Mouse (Mus musculus) megakaryocyte-erythroid progenitor cell, adult 5-6 weeks (primary cell): ENCODE results near the gene Eif5. TPM values are rescaled to one million over a fixed set of nuclear protein-coding genes. Genes with fewer than 3 reads are reported as not detected.

Experiments
- total RNA-seq, 2 experiments: library from RNA; stranded (forward) in 1 of 2; stranded (reverse) in 1 of 2; fragments of 200-1000, 215-1000 nt in 1 of 2; fragments of >200 nt in 1 of 2; fragmentation: Nextera tagmentation in 1 of 2; gene quantifications; 2 replicates each; pipeline ENCODE4 v1.2.3; 2014 to 2017

Eif5 gene
- total RNA-seq, 2 experiments from 2014 or later, result 247 to 262 TPM

Other genes starting within 250 kb of the Eif5 start
- 7.9 and 11.5 TPM in 2 replicates for gene Cdc42bpb, start 160.3 kb upstream of the Eif5 start, total RNA-seq (2014; fragmentation: Nextera tagmentation)
- gene Cdc42bpb, start 160.3 kb upstream of the Eif5 start, total RNA-seq (2017), result 2.6 and 9.6 TPM in 2 replicates
- not detected in 2 replicates for gene Lbhd2, start 131.2 kb upstream of the Eif5 start, total RNA-seq (2014; fragmentation: Nextera tagmentation)
- not detected in 2 replicates for gene Lbhd2, start 131.2 kb upstream of the Eif5 start, total RNA-seq (2017)
- 0.27 TPM in 1 of 2 replicates, not detected in the other for gene Exoc3l4, start 121.0 kb upstream of the Eif5 start, total RNA-seq (2014; fragmentation: Nextera tagmentation)
- not detected in 2 replicates for gene Exoc3l4, start 121.0 kb upstream of the Eif5 start, total RNA-seq (2017)
- gene Tnfaip2, start 95.5 kb upstream of the Eif5 start, total RNA-seq (2014; fragmentation: Nextera tagmentation), result 163 and 178 TPM in 2 replicates
- 102 and 149 TPM in 2 replicates for gene Tnfaip2, start 95.5 kb upstream of the Eif5 start, total RNA-seq (2017)
- gene Gm266, start 52.2 kb upstream of the Eif5 start, total RNA-seq (2014; fragmentation: Nextera tagmentation), result not detected in 2 replicates
- not detected in 2 replicates for gene Gm266, start 52.2 kb upstream of the Eif5 start, total RNA-seq (2017)
- 56.3 and 62.2 TPM in 2 replicates for gene Mark3, start 36.5 kb downstream of the Eif5 start, total RNA-seq (2014; fragmentation: Nextera tagmentation)
- 55.2 and 81.3 TPM in 2 replicates for gene Mark3, start 36.5 kb downstream of the Eif5 start, total RNA-seq (2017)
- 2.7 TPM in 1 of 2 replicates, not detected in the other for gene Ckb, start 134.3 kb downstream of the Eif5 start, total RNA-seq (2014; fragmentation: Nextera tagmentation)
- gene Ckb, start 134.3 kb downstream of the Eif5 start, total RNA-seq (2017), result 1.5 and 4.4 TPM in 2 replicates
- gene Trmt61a, start 140.1 kb downstream of the Eif5 start, total RNA-seq (2014; fragmentation: Nextera tagmentation), result 20.5 and 26.7 TPM in 2 replicates
- gene Trmt61a, start 140.1 kb downstream of the Eif5 start, total RNA-seq (2017), result 11.1 and 15.4 TPM in 2 replicates
- 27.7 and 28.9 TPM in 2 replicates for gene Bag5, start 175.2 kb downstream of the Eif5 start, total RNA-seq (2014; fragmentation: Nextera tagmentation)
- gene Bag5, start 175.2 kb downstream of the Eif5 start, total RNA-seq (2017), result 33.0 and 52.3 TPM in 2 replicates
- 62.7 and 67.7 TPM in 2 replicates for gene Apopt1, start 175.2 kb downstream of the Eif5 start, total RNA-seq (2014; fragmentation: Nextera tagmentation)
- gene Apopt1, start 175.2 kb downstream of the Eif5 start, total RNA-seq (2017), result 55.5 and 56.4 TPM in 2 replicates
- gene Klc1, start 220.8 kb downstream of the Eif5 start, total RNA-seq (2014; fragmentation: Nextera tagmentation), result 35.3 and 58.3 TPM in 2 replicates
- gene Klc1, start 220.8 kb downstream of the Eif5 start, total RNA-seq (2017), result 28.3 and 36.1 TPM in 2 replicates